Mouse (Mus musculus): ENCODE measurements around the gene 2310039H08Rik. TPM values are rescaled to one million over a fixed set of nuclear protein-coding genes. Genes with fewer than 3 reads are reported as not detected.

Gene 2310039H08Rik
- 54.4 and 54.7 TPM in 2 replicates for polyA plus RNA-seq (2016; fragmentation: Nextera tagmentation; extraction: Ambion mirVana)

DNA sequence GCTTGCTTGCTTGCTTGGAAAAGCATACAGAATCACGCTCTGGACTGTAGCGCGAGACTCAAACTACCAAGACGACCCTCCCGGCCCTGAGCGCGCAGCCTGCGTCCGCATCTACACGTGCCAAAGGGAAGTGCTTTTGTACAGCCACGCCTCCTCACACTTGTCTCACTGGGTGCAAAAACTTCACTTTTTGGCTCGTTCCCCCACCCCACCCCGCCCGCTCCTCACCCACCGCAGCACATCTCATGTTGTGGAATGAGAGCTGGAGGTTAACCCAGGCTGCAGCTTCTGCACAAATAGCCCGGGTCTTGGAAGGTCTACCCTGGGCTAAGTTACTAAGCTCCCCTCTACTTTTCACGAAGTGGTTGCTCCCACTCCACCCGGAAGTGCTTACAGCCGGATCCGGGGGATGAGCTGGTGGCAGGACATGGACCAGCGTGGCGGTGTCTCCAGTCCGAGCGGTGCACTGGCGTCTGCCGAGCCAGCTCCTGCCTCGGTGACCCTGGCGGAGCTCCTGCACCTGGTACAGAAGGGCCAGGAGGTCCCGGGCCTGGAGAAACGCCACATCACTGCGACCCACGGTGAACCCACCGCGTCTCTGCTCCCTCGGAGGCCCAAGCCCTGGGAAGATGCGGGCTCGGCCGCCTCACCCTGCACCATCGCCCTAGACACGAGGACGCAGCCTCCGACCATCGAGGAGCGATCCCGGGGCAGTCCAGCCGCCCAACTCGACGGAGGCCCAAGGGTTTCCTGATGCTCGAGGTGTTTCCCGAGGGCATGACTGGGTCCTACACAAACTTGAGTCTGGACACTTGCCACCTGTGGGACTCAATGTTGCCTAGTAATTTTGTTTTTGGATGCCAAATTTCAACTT, at the start of gene 2310039H08Rik:
2310039H08Rik (plus strand) TSS at position 232 of the 874 bp plus-strand sequence.
- peak within 1 kb of the TSS; percentile 70 for H3K4me3 ChIP-seq
- DNase-seq (ENCODE audit: extremely low spot score, low spot score): peak; percentile 88
- no peaks in the 10 kb centered on the region for H3K27me3 ChIP-seq (ENCODE audit: poor library complexity, severe bottlenecking)
- peaks cover 28% of the 10 kb centered on the region for H3K4me1 ChIP-seq
- peaks cover 39% of the 10 kb centered on the region for H3K36me3 ChIP-seq (replicated peaks)
- no peaks in the 10 kb centered on the region for H3K9me3 ChIP-seq
- WGBS: under 1% methylated on average over 50 of the region's 50 CpGs
- H3K27ac ChIP-seq: peak within 1 kb of the TSS; percentile 90

- Histone ChIP-seq H3K9me3 (no peaks in the 10 kb centered on the region), H3K4me3 (no peak overlapping the region), H3K27ac (peak overlapping the region; percentile 48; the same call in 1 of the 2 replicates), H3K36me3 (replicated peaks) (peaks cover 64% of the 10 kb centered on the region), H3K27me3 (ENCODE audit: poor library complexity, severe bottlenecking) (peaks cover 19% of the 10 kb centered on the region), H3K4me1 (peaks cover 11% of the 10 kb centered on the region)
- 85% methylated on average over 20 of the region's 20 CpGs for WGBS
- DNase-seq (ENCODE audit: extremely low spot score, low spot score): no peak
These were observed 47.9 kb upstream of the 2310039H08Rik start for GRCm38 (mm10) chr17:46724477-46725084.

DNA sequence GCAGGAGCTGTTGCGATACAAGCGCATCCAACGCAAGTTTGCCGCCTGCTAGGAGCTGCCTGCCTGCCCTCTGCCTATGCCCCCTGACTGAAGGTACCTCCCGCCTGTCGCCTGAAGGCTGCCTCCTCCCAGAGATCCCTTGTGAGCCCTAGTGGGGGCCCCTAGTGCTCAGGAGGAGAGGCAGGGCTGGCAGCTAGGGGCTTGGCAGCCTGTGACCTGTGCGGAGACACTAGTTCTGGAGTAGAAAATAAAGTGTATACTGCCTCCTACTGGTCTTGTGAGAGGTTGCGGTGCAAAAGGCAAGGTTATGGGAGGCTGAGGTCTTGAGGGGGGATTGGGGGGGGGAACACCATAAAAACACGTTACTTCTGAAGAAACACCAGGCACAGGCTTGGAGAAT, 47.2 kb upstream of the 2310039H08Rik start:
- Histone ChIP-seq H3K4me1 (peaks cover 11% of the 10 kb centered on the region), H3K27ac (peak overlapping the region; percentile 48), H3K9me3 (no peaks in the 10 kb centered on the region), H3K27me3 (ENCODE audit: poor library complexity, severe bottlenecking) (peaks cover 26% of the 10 kb centered on the region), H3K36me3 (replicated peaks) (peaks cover 61% of the 10 kb centered on the region), H3K4me3 (no peak overlapping the region; the same call in 1 of the 2 replicates)
- peak; percentile 42 for DNase-seq (ENCODE audit: extremely low spot score, low spot score)
- 51% methylated on average over 9 of the region's 9 CpGs for WGBS

DNA sequence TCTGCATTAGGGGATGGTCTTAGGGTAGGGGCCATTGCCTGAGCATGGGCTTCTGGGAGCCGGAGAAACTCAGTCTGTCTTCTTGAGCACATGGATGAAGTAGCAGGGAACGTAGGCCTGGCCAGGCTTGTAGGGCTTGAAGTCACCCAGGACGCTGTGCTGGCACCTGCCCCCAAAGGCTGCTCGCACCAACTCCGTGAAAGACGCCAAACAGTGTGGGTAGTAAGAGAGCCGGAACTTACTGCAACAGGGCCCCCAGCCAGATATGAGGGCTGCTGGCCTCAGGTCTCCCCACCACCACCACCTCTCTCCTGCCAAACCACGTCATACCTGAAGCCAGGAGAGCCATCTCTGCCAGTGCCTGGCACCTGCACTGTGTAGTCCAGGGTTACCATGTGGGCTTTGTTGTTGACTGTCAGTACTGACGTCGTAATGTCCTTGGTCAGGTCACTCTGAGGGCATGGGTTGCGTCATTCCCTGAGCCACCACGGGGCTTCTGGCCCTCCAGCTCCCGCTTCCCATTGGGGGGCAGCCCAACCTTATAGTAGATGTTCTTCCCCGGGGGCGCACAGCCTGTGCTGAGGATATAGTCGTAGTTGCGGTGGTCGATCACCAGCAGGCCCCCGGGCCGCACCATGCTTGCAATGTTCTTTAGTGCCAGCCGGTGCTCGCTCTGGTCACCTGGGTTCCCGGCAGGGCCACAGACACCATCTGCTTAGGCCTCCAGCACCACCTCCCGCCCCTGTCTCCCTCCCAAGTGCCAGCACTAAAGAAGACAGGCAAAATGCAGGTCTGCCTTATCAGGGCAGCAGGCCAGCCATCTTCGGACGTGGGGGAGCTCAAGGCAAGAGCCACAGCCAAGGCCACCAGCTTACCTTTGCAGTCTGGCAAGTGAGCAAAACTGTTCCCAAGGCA, 46.4 kb upstream of the 2310039H08Rik start:
- WGBS: 95% methylated on average over 26 of the region's 26 CpGs

DNA sequence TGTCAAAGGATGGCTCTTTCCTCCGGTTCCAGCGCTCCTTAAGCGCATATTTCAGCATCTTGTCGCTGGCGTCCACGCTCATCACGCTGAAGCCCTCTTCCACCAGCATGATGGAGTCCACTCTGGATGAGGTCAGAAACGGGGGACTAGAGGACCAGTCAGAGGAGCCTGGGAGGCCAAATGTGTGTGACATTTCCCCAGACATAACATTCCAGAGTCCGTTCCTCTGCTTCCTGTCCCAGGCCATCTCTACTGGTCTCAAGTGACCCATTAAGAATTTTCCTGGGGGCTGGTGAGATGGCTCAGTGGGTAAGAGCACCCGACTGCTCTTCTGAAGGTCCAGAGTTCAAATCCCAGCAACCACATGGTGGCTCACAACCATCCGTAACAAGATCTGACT, 45.2 kb upstream of the 2310039H08Rik start:
- Histone ChIP-seq H3K9me3 (no peaks in the 10 kb centered on the region), H3K27me3 (ENCODE audit: poor library complexity, severe bottlenecking) (peaks cover 26% of the 10 kb centered on the region), H3K4me1 (peaks cover 11% of the 10 kb centered on the region), H3K27ac (no peak overlapping the region), H3K4me3 (no peak overlapping the region), H3K36me3 (replicated peaks) (peaks cover 41% of the 10 kb centered on the region)
- no peak for DNase-seq (ENCODE audit: extremely low spot score, low spot score)
- WGBS: 97% methylated on average over 11 of the region's 11 CpGs

More for the DNA sequence above, 46.4 kb upstream of the 2310039H08Rik start:
- H3K27ac ChIP-seq: no peak overlapping the region
- H3K36me3 ChIP-seq (replicated peaks): peaks cover 54% of the 10 kb centered on the region
- H3K4me3 ChIP-seq: no peak overlapping the region
- no peaks in the 10 kb centered on the region for H3K9me3 ChIP-seq
- H3K27me3 ChIP-seq (ENCODE audit: poor library complexity, severe bottlenecking): peaks cover 26% of the 10 kb centered on the region
- DNase-seq (ENCODE audit: extremely low spot score, low spot score): no peak
- peaks cover 11% of the 10 kb centered on the region for H3K4me1 ChIP-seq

GRCm38 (mm10) chr17:46728021-46728420, 44.4 kb upstream of the 2310039H08Rik start:
- Histone ChIP-seq H3K4me3 (no peak overlapping the region), H3K4me1 (peaks cover 11% of the 10 kb centered on the region), H3K27me3 (ENCODE audit: poor library complexity, severe bottlenecking) (peaks cover 26% of the 10 kb centered on the region), H3K27ac (no peak overlapping the region), H3K36me3 (replicated peaks) (peaks cover 35% of the 10 kb centered on the region), H3K9me3 (no peaks in the 10 kb centered on the region)
- 38% methylated on average over 6 of the region's 6 CpGs for WGBS
- no peak for DNase-seq (ENCODE audit: extremely low spot score, low spot score)

DNA sequence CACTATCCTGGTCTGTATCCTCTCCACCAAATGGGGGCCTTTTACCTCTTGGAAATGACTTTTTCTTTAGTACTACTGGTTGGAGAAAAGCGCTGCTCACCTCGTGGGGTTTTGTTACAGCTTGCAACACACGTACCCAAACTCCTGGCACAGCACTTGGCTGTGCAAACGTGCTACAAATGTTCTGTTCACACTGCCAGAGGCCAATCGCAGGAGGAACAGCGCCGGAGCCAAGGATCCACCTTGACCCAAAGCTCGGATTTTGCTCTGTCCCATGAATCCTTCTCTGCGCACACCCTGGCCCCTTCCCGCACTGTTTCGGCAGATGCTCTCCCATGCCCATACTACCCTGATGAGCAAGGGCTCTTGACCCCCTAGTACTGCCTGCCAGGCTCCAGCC, 43.9 kb upstream of the 2310039H08Rik start:
- peaks cover 11% of the 10 kb centered on the region for H3K4me1 ChIP-seq
- 48% methylated on average over 11 of the region's 11 CpGs for WGBS
- peaks cover 26% of the 10 kb centered on the region for H3K27me3 ChIP-seq (ENCODE audit: poor library complexity, severe bottlenecking)
- H3K4me3 ChIP-seq: peak overlapping the region; percentile 3
- H3K9me3 ChIP-seq: no peaks in the 10 kb centered on the region
- peaks cover 31% of the 10 kb centered on the region for H3K36me3 ChIP-seq (replicated peaks)
- no peak for DNase-seq (ENCODE audit: extremely low spot score, low spot score)
- no peak overlapping the region for H3K27ac ChIP-seq

DNA sequence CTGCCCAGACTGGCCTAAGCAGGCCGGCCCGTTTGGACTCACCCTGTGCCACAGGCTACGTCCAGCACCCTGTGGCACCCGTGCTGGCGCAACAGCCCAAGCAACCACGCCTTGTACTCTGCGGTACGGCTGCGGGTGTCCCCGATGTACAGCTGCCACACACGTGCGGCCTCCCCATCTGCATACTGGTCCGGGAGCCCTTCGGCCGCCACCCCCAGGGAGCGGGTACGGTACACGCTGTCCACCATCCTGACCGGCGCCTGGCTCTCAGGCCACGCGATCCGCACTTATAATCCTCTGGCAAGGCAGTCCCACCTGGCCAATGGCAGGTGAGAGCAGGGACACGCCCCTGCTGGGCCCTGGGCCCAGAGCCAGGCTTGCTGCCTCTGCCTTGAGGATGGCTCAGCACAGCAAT, 43.5 kb upstream of the 2310039H08Rik start, which contains the start of gene Gnmt:
Gnmt (minus strand) TSS at position 265 of the 415 bp plus-strand sequence.
- no peak within 1 kb of the TSS for H3K27ac ChIP-seq
- DNase-seq (ENCODE audit: extremely low spot score, low spot score): no peak

GRCm38 (mm10) chr17:46734055-46734454, 38.4 kb upstream of the 2310039H08Rik start:
- H3K4me3 ChIP-seq: no peak overlapping the region
- H3K36me3 ChIP-seq (replicated peaks): peaks cover 47% of the 10 kb centered on the region
- H3K27me3 ChIP-seq (ENCODE audit: poor library complexity, severe bottlenecking): peaks cover 13% of the 10 kb centered on the region
- H3K27ac ChIP-seq: no peak overlapping the region
- no peak for DNase-seq (ENCODE audit: extremely low spot score, low spot score)
- 95% methylated on average over 3 of the region's 3 CpGs for WGBS
- H3K4me1 ChIP-seq: peaks cover 1% of the 10 kb centered on the region; the same call in 1 of the 2 replicates
- no peaks in the 10 kb centered on the region for H3K9me3 ChIP-seq

More for the DNA sequence above, 43.5 kb upstream of the 2310039H08Rik start, which contains the start of gene Gnmt:
- peaks cover 27% of the 10 kb centered on the region for H3K36me3 ChIP-seq (replicated peaks)
- peaks cover 11% of the 10 kb centered on the region for H3K4me1 ChIP-seq
- H3K4me3 ChIP-seq: peak within 1 kb of the TSS; percentile 3
- no peaks in the 10 kb centered on the region for H3K9me3 ChIP-seq
- WGBS: 16% methylated on average over 24 of the region's 24 CpGs
- peaks cover 26% of the 10 kb centered on the region for H3K27me3 ChIP-seq (ENCODE audit: poor library complexity, severe bottlenecking)

DNA sequence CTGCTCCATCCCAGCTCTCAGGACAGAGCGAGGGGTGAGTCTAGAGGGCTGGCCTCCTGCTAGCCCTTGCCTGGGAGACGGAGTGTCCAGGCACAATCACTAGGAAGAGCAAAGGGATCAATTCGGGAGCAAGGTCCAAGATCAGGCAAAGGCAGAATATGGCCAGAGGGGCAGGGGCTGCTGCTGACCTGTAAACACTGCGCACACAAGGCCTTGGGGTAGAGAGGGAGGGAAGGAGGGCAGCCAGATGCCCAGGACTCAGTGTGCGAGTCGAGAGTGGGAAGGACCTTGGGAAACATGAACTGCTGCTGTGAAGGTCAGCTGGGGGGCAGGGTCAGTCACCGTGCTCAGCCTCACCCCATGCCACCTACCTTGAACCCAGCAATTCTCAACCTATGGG, 37.1 kb upstream of the 2310039H08Rik start:
- no peak overlapping the region for H3K27ac ChIP-seq
- WGBS: 91% methylated on average over 7 of the region's 7 CpGs
- no peak for DNase-seq (ENCODE audit: extremely low spot score, low spot score)
- H3K4me3 ChIP-seq: no peak overlapping the region
- 0 out of 2 replicates have a peak, but pooled peaks cover under 1% of the 10 kb centered on the region for H3K27me3 ChIP-seq (ENCODE audit: poor library complexity, severe bottlenecking)
- H3K4me1 ChIP-seq: no peaks in the 10 kb centered on the region
- peaks cover 51% of the 10 kb centered on the region for H3K36me3 ChIP-seq (replicated peaks)
- H3K9me3 ChIP-seq: no peaks in the 10 kb centered on the region

DNA sequence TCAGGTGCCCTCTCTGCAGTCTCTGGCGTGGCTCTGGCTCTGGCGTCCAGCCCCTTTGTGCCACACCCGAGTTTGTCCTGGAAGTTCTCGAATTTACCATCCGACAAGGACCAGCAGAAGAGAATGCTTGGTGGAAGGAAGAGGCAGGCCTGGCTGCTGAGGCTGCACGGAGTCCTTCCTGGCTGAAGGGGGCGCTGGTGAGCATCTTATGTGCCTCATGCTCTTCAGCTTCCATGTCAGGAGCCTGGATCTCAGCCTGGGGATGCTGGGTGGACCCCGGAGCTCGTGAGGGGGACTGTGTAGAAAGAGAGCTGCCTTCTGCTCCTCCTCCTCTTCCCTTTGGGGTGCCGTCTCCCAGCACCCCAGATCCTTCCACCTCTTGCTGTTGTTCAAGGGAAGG, 36.3 kb upstream of the 2310039H08Rik start:
- Histone ChIP-seq H3K27me3 (ENCODE audit: poor library complexity, severe bottlenecking) (no peaks in the 10 kb centered on the region), H3K9me3 (no peaks in the 10 kb centered on the region), H3K4me3 (no peak overlapping the region), H3K36me3 (replicated peaks) (peaks cover 56% of the 10 kb centered on the region), H3K27ac (no peak overlapping the region), H3K4me1 (no peaks in the 10 kb centered on the region)
- WGBS: 64% methylated on average over 10 of the region's 10 CpGs
- no peak for DNase-seq (ENCODE audit: extremely low spot score, low spot score)

DNA sequence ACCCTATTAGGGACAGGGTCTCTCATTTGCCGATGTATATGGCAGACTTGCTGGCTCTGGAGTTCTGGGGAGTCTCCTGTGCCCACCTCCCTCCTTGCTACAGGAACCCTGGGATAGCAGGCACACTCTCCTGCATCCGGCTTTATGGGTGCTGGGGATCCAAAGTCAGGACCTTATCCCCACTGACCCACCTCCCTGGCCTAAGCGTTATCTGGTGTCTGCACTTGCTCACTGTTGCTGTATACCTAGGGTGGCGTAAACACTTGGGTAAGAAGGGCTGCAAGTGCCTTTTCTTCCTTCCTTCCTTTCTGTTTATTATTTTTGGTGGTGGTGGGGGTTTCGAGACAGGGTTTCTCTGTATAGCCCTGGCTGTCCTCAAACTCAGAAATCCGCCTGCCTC, 31.1 kb upstream of the 2310039H08Rik start:
- Histone ChIP-seq H3K36me3 (replicated peaks) (peaks cover 83% of the 10 kb centered on the region), H3K27me3 (ENCODE audit: poor library complexity, severe bottlenecking) (no peaks in the 10 kb centered on the region), H3K27ac (no peak overlapping the region), H3K4me3 (no peak overlapping the region), H3K4me1 (no peaks in the 10 kb centered on the region), H3K9me3 (no peaks in the 10 kb centered on the region)
- WGBS: 95% methylated on average over 6 of the region's 6 CpGs
- DNase-seq (ENCODE audit: extremely low spot score, low spot score): no peak
